27 mouse cellular contexts compared by ENCODE assay signal in the genomic region with DNA sequence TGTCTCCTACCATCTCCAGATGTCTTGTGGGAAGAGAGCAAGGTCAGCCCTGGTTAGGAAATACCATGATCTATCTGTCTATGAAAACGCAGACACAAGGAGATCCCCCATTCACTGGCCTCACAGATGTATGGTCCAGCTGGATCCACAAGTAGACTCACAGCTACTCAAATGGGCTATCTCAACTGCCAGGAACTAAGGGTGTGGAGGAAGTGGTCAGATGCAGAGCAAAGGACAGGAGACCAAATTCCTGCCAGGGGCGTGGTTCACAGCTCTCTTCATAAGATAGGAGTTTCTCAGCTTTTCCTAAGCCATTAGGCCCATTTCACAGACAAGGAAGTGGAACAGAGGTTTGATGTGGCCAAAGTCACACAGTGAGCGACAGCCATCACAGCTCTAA.
DNase-seq lines count a peak whose midpoint lies in the region; ATAC-seq and TF ChIP-seq lines count a peak whose summit lies in the region.
"Had no signal": no experiment of that assay in that cellular context is flagged by ENCODE, and none has a peak within 500 bp of the region (broad histone marks: within the 10 kb centered on the region; RNA-seq: fewer than 3 reads in every experiment).

No protein-coding gene starts in this region.

- H3K4me3 ChIP-seq in MEL (ENCODE audit: control insufficient read depth in 1 of 2, insufficient read depth in 1 of 2, low read depth in 2 of 2, low read length in 2 of 2), result no peak overlapping the region
- H3K4me3 ChIP-seq in intestine, embryonic 15.5 days (replicated peaks), result no peak overlapping the region
- peak overlapping the region; percentile 64 for H3K4me3 ChIP-seq in megakaryocyte, embryonic 14.5 days (replicated peaks)
- H3K4me3 ChIP-seq: embryonic facial prominence, embryonic 13.5 days; forebrain, embryonic 10.5 days; gastrocnemius, adult 2 months; hindbrain, embryonic 10.5 days; layer of hippocampus, adult 2 months; liver, embryonic 12.5 days; midbrain, embryonic 13.5 days; neural tube, embryonic 13.5 days had no signal

- no peaks in the 10 kb centered on the region for H3K36me3 ChIP-seq in MEL (ENCODE audit: control insufficient read depth in 1 of 2, insufficient read depth in 2 of 2, low read length in 2 of 2)
- no peaks in the 10 kb centered on the region for H3K36me3 ChIP-seq in intestine, embryonic 15.5 days
- H3K36me3 ChIP-seq in megakaryocyte, embryonic 14.5 days (replicated peaks; ENCODE audit: low read length), result no peaks in the 10 kb centered on the region
- H3K36me3 ChIP-seq: embryonic facial prominence, embryonic 13.5 days; forebrain, embryonic 10.5 days; hindbrain, embryonic 10.5 days; liver, embryonic 12.5 days; midbrain, embryonic 13.5 days; neural tube, embryonic 13.5 days had no signal

- intact Hi-C loops in gastrocnemius, postnatal 14 days (cut with DNase I; ENCODE audit: low total_unique reads), result loop anchor here (10.0 kb wide), 1 partner anchor 172 kb away; a partner anchor contains a TSS

- no peaks in the 10 kb centered on the region for H3K9me3 ChIP-seq in MEL (replicated peaks; ENCODE audit: insufficient read depth, low read length)
- H3K9me3 ChIP-seq in intestine, embryonic 15.5 days, result no peaks in the 10 kb centered on the region
- no peaks in the 10 kb centered on the region for H3K9me3 ChIP-seq in megakaryocyte, embryonic 14.5 days
- H3K9me3 ChIP-seq: embryonic facial prominence, embryonic 13.5 days; forebrain, embryonic 10.5 days; hindbrain, embryonic 10.5 days; liver, embryonic 12.5 days; midbrain, embryonic 13.5 days; neural tube, embryonic 13.5 days had no signal

- peaks cover 0 to 8% of the 10 kb centered on the region in 2 experiments; a peak in 1 of 4 replicates for H3K4me1 ChIP-seq in MEL (ENCODE audit: control insufficient read depth in 1 of 2, insufficient read depth in 2 of 2, low read length in 2 of 2)
- H3K4me1 ChIP-seq in intestine, embryonic 15.5 days (replicated peaks), result peaks cover 7% of the 10 kb centered on the region; the same call in 1 of the 2 replicates
- peaks cover 97% of the 10 kb centered on the region for H3K4me1 ChIP-seq in megakaryocyte, embryonic 14.5 days

- H3K4me2 ChIP-seq in intestine, embryonic 15.5 days (replicated peaks), result no peak overlapping the region
- H3K4me2 ChIP-seq: embryonic facial prominence, embryonic 13.5 days; liver, embryonic 12.5 days; midbrain, embryonic 13.5 days; neural tube, embryonic 13.5 days had no signal

- ATAC-seq in intestine, embryonic 15.5 days, result peak; percentile 42; the same call in 1 of the 2 replicates
- ATAC-seq in activated CD4-positive, CD25-positive, alpha-beta regulatory T cell, adult 4 months, result no peak
- ATAC-seq: forebrain, embryonic 16.5 days; hindbrain, postnatal 0 days; liver, embryonic 12.5 days; midbrain, embryonic 13.5 days had no signal

- H3K27ac ChIP-seq in MEL (ENCODE audit: control insufficient read depth, low read depth, low read length), result no peak overlapping the region
- no peak overlapping the region for H3K27ac ChIP-seq in intestine, embryonic 15.5 days
- H3K27ac ChIP-seq: embryonic facial prominence, embryonic 13.5 days; forebrain, embryonic 10.5 days; gastrocnemius, adult 2 months; hindbrain, embryonic 10.5 days; hindbrain, postnatal 0 days; layer of hippocampus, adult 2 months; liver, embryonic 12.5 days; macrophage; midbrain, embryonic 13.5 days; neural tube, embryonic 13.5 days had no signal

- TF ChIP-seq RAD21 in MEL (IDR thresholded peaks at IDR 0.05; ENCODE audit: low read depth, low read length), result no peak

- TF ChIP-seq POLR2A in MEL (IDR thresholded peaks at IDR 0.05; ENCODE audit: control insufficient read depth in 1 of 2, insufficient read depth in 1 of 2, low read depth in 1 of 2, low read length in 2 of 2, poor library complexity in 1 of 2), result no peak

- TF ChIP-seq EP300 in MEL (IDR thresholded peaks at IDR 0.05; ENCODE audit: low read depth in 1 of 2, low read length in 2 of 2), result no peak

- H3K9ac ChIP-seq in MEL (ENCODE audit: control insufficient read depth, low read depth, low read length, poor library complexity, severe bottlenecking), result no peak overlapping the region
- no peak overlapping the region for H3K9ac ChIP-seq in intestine, embryonic 15.5 days
- H3K9ac ChIP-seq: embryonic facial prominence, embryonic 13.5 days; liver, embryonic 12.5 days; midbrain, embryonic 13.5 days; neural tube, embryonic 13.5 days had no signal

- no peak for TF ChIP-seq CTCF in MEL (IDR thresholded peaks at IDR 0.05 in 2 of 3, conservative IDR thresholded peaks at IDR 0.05 in 1 of 3; ENCODE audit: control insufficient read depth in 1 of 3, insufficient read depth in 1 of 3, low read depth in 2 of 3, low read length in 3 of 3, poor library complexity in 1 of 3, severe bottlenecking in 1 of 3)

- peaks cover 4 to 12% of the 10 kb centered on the region in 2 experiments for H3K27me3 ChIP-seq in MEL (ENCODE audit: control insufficient read depth in 1 of 2, insufficient read depth in 2 of 2, low read length in 2 of 2)
- no peaks in the 10 kb centered on the region for H3K27me3 ChIP-seq in intestine, embryonic 15.5 days (replicated peaks)
- H3K27me3 ChIP-seq in megakaryocyte, embryonic 14.5 days (replicated peaks), result no peaks in the 10 kb centered on the region
- H3K27me3 ChIP-seq: embryonic facial prominence, embryonic 13.5 days; liver, embryonic 12.5 days; midbrain, embryonic 13.5 days; neural tube, embryonic 13.5 days had no signal

- no peak for DNase-seq in MEL (ENCODE audit: low read depth, low spot score)
- no peak for DNase-seq in layer of hippocampus, adult 9-10 months (ENCODE audit: low spot score)
- DNase-seq in gastrocnemius, postnatal 14 days, result no peak
- DNase-seq: adrenal gland, adult 2 months; adrenal gland, postnatal 36 days; cerebellum, adult 9-10 months; gastrocnemius, adult 2 months; heart, postnatal 14 days; kidney, adult 11 months; kidney, postnatal 14 days; left cerebral cortex, postnatal 4 days; lung, adult 2 months; lung, postnatal 10 days; right cerebral cortex, postnatal 4 days had no signal

- H3K79me2 ChIP-seq in MEL (ENCODE audit: control insufficient read depth, insufficient read depth, low read length, poor library complexity), result no peaks in the 10 kb centered on the region

- 86% methylated on average over 3 of the region's 3 CpGs for WGBS in intestine, embryonic 15.5 days

TF ChIP-seq in MEL, 35 proteins besides CTCF, POLR2A, EP300 and RAD21:
- TF ChIP-seq TAL1 (IDR thresholded peaks at IDR 0.05; ENCODE audit: low read length) (0 out of 2 replicates have a peak, but pooled peaks have one; percentile 3), HCFC1 (IDR thresholded peaks at IDR 0.05; ENCODE audit: low read depth, low read length) (no peak)
